Mouse (Mus musculus) gastrocnemius, postnatal 14 days (tissue): ENCODE data around the gene Mtg1. TPM values are rescaled to one million over a fixed set of nuclear protein-coding genes. Genes with fewer than 3 reads are reported as not detected.

ENCODE experiments used
- DNase-seq: peaks from one replicate; pipeline ENCODE4 v3.0.0; 2021; ENCODE audit warnings: mixed read lengths
- intact Hi-C: fragments of 180-260 bp; cut with DNase I; formaldehyde crosslinking; loops from one replicate; pipeline ENCODE4 v1.15.1; 2025; ENCODE audit warnings: low total_unique reads
- long read RNA-seq, 2 experiments: library from polyadenylated mRNA; stranded (forward); transcript quantifications; one replicate each; pipeline ENCODE4 v2.0.0; 2021
- total RNA-seq, 2 experiments: library from RNA; stranded (reverse); gene quantifications; 2 replicates each; pipeline ENCODE4 v1.2.3; 2021

The Mtg1 gene
- 10 to 100 TPM; 22.9 to 23.6 TPM for total RNA-seq
- long read RNA-seq, experiment 1, transcript Mtg1-201 (11 exons, 1,595 nt): major isoform, 37 of 49 reads
- long read RNA-seq, experiment 1, partial matches to known transcripts: 3 of 49 reads
- long read RNA-seq, experiment 1, other reads (novel, unspliced or antisense): 9 of 49 reads
- long read RNA-seq, experiment 2, transcript Mtg1-201 (11 exons, 1,595 nt): major isoform, 40 of 49 reads
- long read RNA-seq, experiment 2, partial matches to known transcripts: 1 of 49 reads
- long read RNA-seq, experiment 2, other reads (novel, unspliced or antisense): 8 of 49 reads

- intact Hi-C loops: no loop called here
- DNase-seq: peak; percentile 96
These were observed at the start of gene Mtg1 for GRCm38 (mm10) chr7:140137135-140138020. Gene Mtg1 (plus strand): TSS chr7:140137564.

GRCm38 (mm10) chr7:140090601-140091000 lies 46.8 kb upstream of the Mtg1 start:
- DNase-seq: no peak
- intact Hi-C loops: no loop called here

- intact Hi-C loops: no loop called here
- no peak for DNase-seq
These were observed 44.3 kb upstream of the Mtg1 start, which contains the start of gene Prap1 for GRCm38 (mm10) chr7:140092924-140093528. Gene Prap1 (plus strand): TSS chr7:140093395.

- DNase-seq: no peak
- intact Hi-C loops: no loop called here
These were observed 42.4 kb upstream of the Mtg1 start for GRCm38 (mm10) chr7:140094954-140095353.

GRCm38 (mm10) chr7:140095556-140095955 lies 41.8 kb upstream of the Mtg1 start:
- intact Hi-C loops: no loop called here
- DNase-seq: no peak

GRCm38 (mm10) chr7:140096055-140096454 lies 41.3 kb upstream of the Mtg1 start:
- DNase-seq: no peak

GRCm38 (mm10) chr7:140098466-140098865 lies 38.9 kb upstream of the Mtg1 start:
- no peak for DNase-seq
- intact Hi-C loops: no loop called here

More at GRCm38 (mm10) chr7:140096055-140096454, 41.3 kb upstream of the Mtg1 start:
- intact Hi-C loops: no loop called here

GRCm38 (mm10) chr7:140101498-140101897 lies 35.9 kb upstream of the Mtg1 start:
- intact Hi-C loops: no loop called here
- DNase-seq: no peak

- DNase-seq: peak; percentile 89
- intact Hi-C loops: no loop called here
These were observed 35.1 kb upstream of the Mtg1 start, which contains the start of gene Fuom for GRCm38 (mm10) chr7:140101993-140102860. Gene Fuom (minus strand): TSS chr7:140102441.

- intact Hi-C loops: no loop called here
- DNase-seq: no peak
These were observed 33.4 kb upstream of the Mtg1 start for GRCm38 (mm10) chr7:140104009-140104408.

GRCm38 (mm10) chr7:140111943-140112342 lies 25.4 kb upstream of the Mtg1 start:
- no peak for DNase-seq
- intact Hi-C loops: no loop called here

GRCm38 (mm10) chr7:140115583-140116328 lies 21.6 kb upstream of the Mtg1 start, which contains the start of gene Paox:
Gene Paox (plus strand): TSS chr7:140115799.
- intact Hi-C loops: no loop called here
- DNase-seq: peak; percentile 41

GRCm38 (mm10) chr7:140116329-140117054 lies 20.9 kb upstream of the Mtg1 start, which contains the start of gene Echs1:
Gene Echs1 (minus strand): TSS chr7:140116476.
- DNase-seq: peak; percentile 92
- intact Hi-C loops: no loop called here

GRCm38 (mm10) chr7:140120484-140120883 lies 16.9 kb upstream of the Mtg1 start:
- no peak for DNase-seq
- intact Hi-C loops: no loop called here

- intact Hi-C loops: no loop called here
- no peak for DNase-seq
These were observed 15.9 kb upstream of the Mtg1 start for GRCm38 (mm10) chr7:140121338-140121910.

GRCm38 (mm10) chr7:140122765-140123164 lies 14.6 kb upstream of the Mtg1 start:
- intact Hi-C loops: no loop called here
- no peak for DNase-seq

GRCm38 (mm10) chr7:140124382-140124781 lies 13.0 kb upstream of the Mtg1 start:
- DNase-seq: no peak
- intact Hi-C loops: no loop called here
